Mouse (Mus musculus) limb, embryonic 15.5 days (tissue): ENCODE data around the gene Gm6096. TPM values are rescaled to one million over a fixed set of nuclear protein-coding genes. Genes with fewer than 3 reads are reported as not detected.

ENCODE experiments used
- ATAC-seq: fragments of 200-750 bp; cut with Nextera tagmentation; 2 replicates; pipeline ENCODE4 v1.8.0; 2017; ENCODE audit warnings: low read depth, moderate TSS enrichment; ENCODE audit not compliant: insufficient number of reproducible peaks, low FRiP score, low TSS enrichment
- H3K27ac ChIP-seq: fragments of 300-500 bp; sonication (generic); 2 replicates; pipeline ENCODE4 v1.5.1; 2015; ENCODE audit warnings: moderate library complexity, mild to moderate bottlenecking, inconsistent platforms
- H3K27me3 ChIP-seq: fragments of 300-500 bp; sonication (generic); 2 replicates; pipeline ENCODE4 v1.6.1; 2015; ENCODE audit warnings: inconsistent platforms
- H3K36me3 ChIP-seq: fragments of 300-500 bp; sonication (generic); 2 replicates; pipeline ENCODE4 v1.6.1; 2015; ENCODE audit warnings: inconsistent platforms
- H3K4me1 ChIP-seq: fragments of 300-500 bp; sonication (generic); 2 replicates; pipeline ENCODE4 v1.6.1; 2015; ENCODE audit warnings: inconsistent platforms
- H3K4me2 ChIP-seq: fragments of 300-500 bp; sonication (generic); 2 replicates; pipeline ENCODE4 v1.6.1; 2015; ENCODE audit warnings: mild to moderate bottlenecking, inconsistent platforms
- H3K4me3 ChIP-seq: fragments of 300-500 bp; sonication (generic); 2 replicates; pipeline ENCODE4 v1.5.1; 2015; ENCODE audit warnings: mild to moderate bottlenecking, inconsistent platforms
- H3K9ac ChIP-seq: fragments of 300-500 bp; sonication (generic); 2 replicates; pipeline ENCODE4 v1.6.1; 2015; ENCODE audit warnings: inconsistent platforms
- H3K9me3 ChIP-seq: fragments of 300-500 bp; sonication (generic); 2 replicates; pipeline ENCODE4 v1.6.1; 2016; ENCODE audit warnings: inconsistent platforms
- WGBS: fragments of 180-500 bp; shearing (Covaris S2); methylation state at CpG from one replicate; pipeline ENCODE4 v1.1.7; 2015; 5-methylcytosine and 5-hydroxymethylcytosine counted together
- polyA plus RNA-seq: library from polyadenylated mRNA; unstranded; fragments of >200 nt; fragmentation: Nextera tagmentation; extraction: Ambion mirVana; gene quantifications from 2 replicates; pipeline ENCODE4 v1.2.1, GENCODE M21; 2015

Gene Gm6096
- polyA plus RNA-seq, 1 experiment from 2014 or later = not detected

DNA sequence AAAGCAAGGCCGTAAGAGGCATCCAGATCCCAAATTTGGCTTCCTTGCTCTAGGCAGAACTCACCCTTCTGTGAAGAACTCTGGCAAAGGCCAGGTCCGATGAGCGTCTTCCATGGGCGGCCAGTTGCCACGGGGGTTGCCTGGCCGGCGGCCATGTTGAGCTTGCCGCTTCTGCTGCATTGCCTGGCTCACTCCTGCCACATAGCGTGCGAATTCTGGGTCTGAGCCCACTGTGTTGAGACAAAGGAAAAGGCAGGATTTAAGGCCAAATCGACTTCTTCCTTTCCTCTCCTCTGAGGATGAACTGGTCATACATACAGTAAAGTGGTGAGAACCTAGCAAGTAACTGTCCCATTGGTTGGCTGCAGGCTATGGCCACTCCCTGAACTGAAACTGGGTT lies 8.7 kb upstream of the Gm6096 start:
- 93% methylated on average over 11 of the region's 11 CpGs for WGBS
- no peak overlapping the region for H3K4me3 ChIP-seq
- no peak overlapping the region for H3K4me2 ChIP-seq
- no peak overlapping the region for H3K27ac ChIP-seq
- H3K9me3 ChIP-seq = no peaks in the 10 kb centered on the region
- no peak for ATAC-seq
- no peaks in the 10 kb centered on the region for H3K4me1 ChIP-seq
- H3K36me3 ChIP-seq = peaks cover 83% of the 10 kb centered on the region
- no peak overlapping the region for H3K9ac ChIP-seq
- H3K27me3 ChIP-seq = no peaks in the 10 kb centered on the region

- Histone ChIP-seq H3K4me3 (no peak overlapping the region), H3K4me2 (no peak overlapping the region), H3K9me3 (no peaks in the 10 kb centered on the region), H3K36me3 (peaks cover 76% of the 10 kb centered on the region), H3K4me1 (no peaks in the 10 kb centered on the region), H3K9ac (no peak overlapping the region), H3K27ac (no peak overlapping the region), H3K27me3 (no peaks in the 10 kb centered on the region)
- ATAC-seq = no peak
- 91% methylated on average over 3 of the region's 3 CpGs for WGBS
Observed at GRCm38 (mm10) chr7:34246870-34247499, 3.9 kb upstream of the Gm6096 start.

DNA sequence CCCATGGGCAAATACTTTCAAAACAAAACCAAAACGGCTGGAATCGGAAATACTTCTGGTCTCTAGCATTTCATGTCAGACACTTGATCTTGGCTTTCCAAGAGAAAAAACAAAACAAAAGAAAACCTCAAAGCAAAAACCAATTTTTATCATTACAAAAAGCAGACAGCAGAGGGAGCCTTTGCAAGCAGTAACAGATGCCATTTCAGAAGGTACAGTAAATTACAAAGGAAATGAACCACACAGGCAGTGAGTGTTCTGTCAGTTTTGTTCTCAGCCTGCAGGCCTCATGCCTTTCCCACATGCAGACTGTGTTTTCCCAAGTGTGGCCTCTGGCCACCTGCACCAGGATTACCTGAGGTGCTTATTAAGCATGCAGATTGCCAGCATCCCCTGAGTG lies 1.2 kb downstream of the Gm6096 start:
- H3K9me3 ChIP-seq = no peaks in the 10 kb centered on the region
- no peaks in the 10 kb centered on the region for H3K4me1 ChIP-seq
- 58% methylated on average over 2 of the region's 2 CpGs for WGBS
- H3K36me3 ChIP-seq = peaks cover 54% of the 10 kb centered on the region
- no peaks in the 10 kb centered on the region for H3K27me3 ChIP-seq
- H3K4me3 ChIP-seq = no peak overlapping the region
- no peak overlapping the region for H3K9ac ChIP-seq
- H3K27ac ChIP-seq = no peak overlapping the region
- no peak overlapping the region for H3K4me2 ChIP-seq
- no peak for ATAC-seq

GRCm38 (mm10) chr7:34255137-34255536 lies 4.3 kb downstream of the Gm6096 start:
- no peaks in the 10 kb centered on the region for H3K9me3 ChIP-seq
- H3K4me3 ChIP-seq = no peak overlapping the region
- ATAC-seq = no peak
- H3K4me1 ChIP-seq = 0 out of 2 replicates have a peak, but pooled peaks cover 2% of the 10 kb centered on the region
- 63% methylated on average over 3 of the region's 3 CpGs for WGBS
- H3K27me3 ChIP-seq = no peaks in the 10 kb centered on the region
- peaks cover 38% of the 10 kb centered on the region for H3K36me3 ChIP-seq
- no peak overlapping the region for H3K27ac ChIP-seq
- H3K4me2 ChIP-seq = no peak overlapping the region
- H3K9ac ChIP-seq = no peak overlapping the region

DNA sequence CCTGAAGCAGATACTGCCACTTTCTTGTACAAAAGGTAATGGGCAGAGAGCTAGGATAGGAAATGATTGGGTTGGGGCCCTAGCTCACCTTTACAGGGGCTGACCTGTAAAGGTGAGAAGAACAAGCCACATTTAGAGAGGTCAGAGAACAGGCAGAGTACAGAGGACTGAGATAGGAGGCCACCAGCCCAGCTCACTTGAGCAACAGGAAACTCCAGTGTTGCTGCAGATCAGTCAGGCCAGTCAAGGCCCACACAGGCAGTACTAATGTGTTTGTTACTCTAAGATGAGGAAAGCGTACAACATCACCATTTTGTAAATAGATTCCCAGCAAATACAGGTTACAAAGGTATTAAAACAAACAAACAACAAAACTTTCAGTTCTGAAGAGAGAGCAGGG lies 5.1 kb downstream of the Gm6096 start:
- H3K9ac ChIP-seq = no peak overlapping the region
- H3K9me3 ChIP-seq = no peaks in the 10 kb centered on the region
- peaks cover 35% of the 10 kb centered on the region for H3K36me3 ChIP-seq
- no peaks in the 10 kb centered on the region for H3K27me3 ChIP-seq
- H3K4me3 ChIP-seq = no peak overlapping the region
- 86% methylated on average over 1 of the region's 1 CpGs for WGBS
- H3K4me2 ChIP-seq = no peak overlapping the region
- H3K27ac ChIP-seq = no peak overlapping the region
- 0 out of 2 replicates have a peak, but pooled peaks cover 2% of the 10 kb centered on the region for H3K4me1 ChIP-seq
- no peak for ATAC-seq

- WGBS = 67% methylated on average over 9 of the region's 9 CpGs
Observed at GRCm38 (mm10) chr7:34257279-34257678, 6.4 kb downstream of the Gm6096 start.

DNA sequence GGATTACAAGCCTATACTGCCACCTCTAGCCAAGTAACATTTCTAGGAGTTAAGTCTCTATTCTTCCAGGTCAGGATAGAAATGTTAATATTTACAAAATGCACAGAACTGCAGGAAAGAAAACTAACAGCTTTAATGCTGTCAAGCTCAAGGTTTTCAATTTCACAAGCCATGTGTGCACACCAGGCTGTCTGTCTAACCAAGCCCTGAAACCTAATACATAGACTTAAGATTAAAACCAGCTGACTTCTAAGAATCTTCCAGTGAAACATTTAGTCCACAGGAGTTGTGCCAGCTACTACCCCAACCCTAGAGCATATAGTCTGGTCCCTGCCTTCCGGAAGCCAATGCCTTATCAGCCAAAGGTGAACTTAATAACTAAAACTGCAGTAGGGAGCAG lies 7.6 kb downstream of the Gm6096 start:
- peaks cover 44% of the 10 kb centered on the region for H3K36me3 ChIP-seq
- WGBS = 42% methylated on average over 1 of the region's 1 CpGs
- 0 out of 2 replicates have a peak, but pooled peaks have one; percentile 30 for ATAC-seq

More at GRCm38 (mm10) chr7:34257279-34257678, 6.4 kb downstream of the Gm6096 start:
- no peak for ATAC-seq
- Histone ChIP-seq H3K27ac (no peak overlapping the region), H3K4me2 (no peak overlapping the region), H3K9me3 (no peaks in the 10 kb centered on the region), H3K27me3 (no peaks in the 10 kb centered on the region), H3K36me3 (peaks cover 43% of the 10 kb centered on the region), H3K4me3 (no peak overlapping the region), H3K4me1 (0 out of 2 replicates have a peak, but pooled peaks cover 2% of the 10 kb centered on the region), H3K9ac (no peak overlapping the region)

GRCm38 (mm10) chr7:34263437-34263836 lies 12.6 kb downstream of the Gm6096 start:
- Histone ChIP-seq H3K27ac (no peak overlapping the region), H3K4me1 (peaks cover 6% of the 10 kb centered on the region; the same call in 1 of the 2 replicates), H3K27me3 (no peaks in the 10 kb centered on the region), H3K9me3 (no peaks in the 10 kb centered on the region), H3K4me3 (no peak overlapping the region), H3K36me3 (peaks cover 21% of the 10 kb centered on the region), H3K9ac (no peak overlapping the region), H3K4me2 (no peak overlapping the region)
- WGBS = 84% methylated on average over 5 of the region's 5 CpGs
- no peak for ATAC-seq

More for the DNA sequence above, 7.6 kb downstream of the Gm6096 start:
- 0 out of 2 replicates have a peak, but pooled peaks cover 2% of the 10 kb centered on the region for H3K4me1 ChIP-seq
- 0 out of 2 replicates have a peak overlapping the region, but pooled peaks have one; percentile 5 for H3K27ac ChIP-seq
- no peak overlapping the region for H3K4me3 ChIP-seq
- no peaks in the 10 kb centered on the region for H3K9me3 ChIP-seq
- H3K9ac ChIP-seq = no peak overlapping the region
- H3K4me2 ChIP-seq = no peak overlapping the region
- no peaks in the 10 kb centered on the region for H3K27me3 ChIP-seq

DNA sequence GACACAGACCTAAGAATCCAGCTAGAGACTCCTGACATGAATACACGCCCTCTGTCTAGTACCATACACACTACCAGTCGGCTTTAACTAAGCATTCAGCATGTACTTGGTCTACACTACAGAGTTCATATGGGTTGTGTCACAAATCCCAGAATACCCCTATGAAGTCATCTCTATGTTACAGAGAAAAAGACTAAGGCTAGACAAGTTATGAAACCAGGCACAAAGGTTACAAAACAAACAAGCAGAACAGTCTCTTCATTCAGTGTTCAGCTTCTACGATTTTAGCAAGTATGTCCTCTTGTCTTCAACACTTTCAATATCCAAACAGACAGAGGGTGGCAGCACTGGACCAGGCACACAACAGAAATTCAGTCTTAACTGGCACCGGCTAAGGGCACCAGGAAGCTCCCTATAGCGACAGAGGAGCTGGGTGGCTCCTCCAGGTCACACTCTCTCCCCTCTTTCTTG lies 15.1 kb downstream of the Gm6096 start:
- ATAC-seq = no peak
- Histone ChIP-seq H3K4me1 (peaks cover 17% of the 10 kb centered on the region; the same call in 1 of the 2 replicates), H3K4me2 (no peak overlapping the region), H3K9me3 (no peaks in the 10 kb centered on the region), H3K36me3 (peaks cover 14% of the 10 kb centered on the region), H3K9ac (no peak overlapping the region), H3K27ac (no peak overlapping the region), H3K27me3 (no peaks in the 10 kb centered on the region), H3K4me3 (no peak overlapping the region)
- WGBS = 53% methylated on average over 5 of the region's 5 CpGs

DNA sequence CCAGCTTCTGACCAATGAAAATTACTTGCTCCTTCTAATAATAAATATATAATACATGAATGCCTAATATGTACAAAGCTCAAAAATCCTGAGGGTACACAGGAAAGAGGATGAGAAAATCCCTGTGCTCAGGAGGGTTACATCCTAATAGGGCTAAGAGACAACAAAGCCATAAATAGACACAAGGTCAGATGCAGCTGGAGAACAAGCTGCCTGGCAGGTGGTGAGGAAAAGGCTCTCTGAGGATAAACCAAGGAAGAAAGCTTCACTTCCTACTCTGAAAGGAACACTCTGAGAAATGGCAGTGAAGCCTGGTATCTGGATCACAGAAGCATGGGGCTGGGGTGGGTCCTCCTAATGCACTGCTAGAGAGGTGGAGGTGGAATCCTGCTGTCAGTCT lies 15.6 kb downstream of the Gm6096 start:
- ATAC-seq = no peak
- H3K9me3 ChIP-seq = no peaks in the 10 kb centered on the region
- no peak overlapping the region for H3K27ac ChIP-seq
- no peak overlapping the region for H3K9ac ChIP-seq
- no peak overlapping the region for H3K4me3 ChIP-seq
- no peak overlapping the region for H3K4me2 ChIP-seq
- H3K36me3 ChIP-seq = peaks cover 12% of the 10 kb centered on the region
- peaks cover 17% of the 10 kb centered on the region; the same call in 1 of the 2 replicates for H3K4me1 ChIP-seq
- H3K27me3 ChIP-seq = no peaks in the 10 kb centered on the region

DNA sequence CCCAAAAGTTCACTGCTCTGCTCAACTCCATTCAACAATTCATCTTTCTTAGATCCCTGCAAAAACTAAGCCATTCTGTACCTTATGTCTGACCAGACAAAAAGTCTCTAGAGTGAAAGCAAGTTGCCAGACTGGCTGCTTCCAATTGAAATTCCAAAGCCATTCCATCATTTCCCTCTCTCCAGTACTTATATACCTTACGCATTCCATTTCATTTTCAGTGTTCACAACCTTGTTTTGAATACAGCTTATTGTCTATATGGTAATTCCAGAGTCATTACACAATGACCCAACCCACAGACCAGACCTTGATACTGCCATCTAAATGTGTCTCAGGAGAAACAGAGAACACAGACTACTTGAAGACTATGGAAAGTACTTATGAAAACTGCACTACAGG lies 17.6 kb downstream of the Gm6096 start:
- Histone ChIP-seq H3K4me2 (no peak overlapping the region), H3K36me3 (no peaks in the 10 kb centered on the region), H3K9ac (no peak overlapping the region), H3K4me1 (peaks cover 19% of the 10 kb centered on the region; the same call in 1 of the 2 replicates), H3K4me3 (no peak overlapping the region), H3K27me3 (no peaks in the 10 kb centered on the region), H3K9me3 (no peaks in the 10 kb centered on the region), H3K27ac (peak overlapping the region; percentile 75)
- WGBS = 27% methylated on average over 1 of the region's 1 CpGs
- ATAC-seq = no peak

DNA sequence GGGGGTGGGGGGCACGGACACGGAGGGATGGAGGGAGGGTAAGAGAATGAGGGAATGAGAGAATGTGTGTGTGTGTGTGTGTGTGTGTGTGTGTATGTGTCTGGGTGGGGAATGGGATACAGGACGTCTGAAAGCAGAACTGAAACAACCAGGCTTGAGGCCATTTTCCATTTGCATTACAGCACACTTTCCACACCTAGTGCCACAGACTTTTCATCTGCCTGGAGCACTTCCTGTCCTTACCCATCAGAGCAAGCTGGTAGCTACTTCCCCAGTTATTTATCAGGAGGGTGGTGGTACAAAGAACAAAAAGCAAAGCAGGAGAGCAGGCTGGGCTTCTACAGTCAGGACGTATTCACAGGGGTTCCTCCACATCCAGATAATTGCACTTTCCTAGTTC lies 21.6 kb downstream of the Gm6096 start:
- no peak for ATAC-seq
- Histone ChIP-seq H3K36me3 (no peaks in the 10 kb centered on the region), H3K27me3 (no peaks in the 10 kb centered on the region), H3K27ac (0 out of 2 replicates have a peak overlapping the region, but pooled peaks have one; percentile 17), H3K4me1 (peaks cover 19% of the 10 kb centered on the region; the same call in 1 of the 2 replicates), H3K9ac (no peak overlapping the region), H3K4me2 (no peak overlapping the region), H3K9me3 (no peaks in the 10 kb centered on the region), H3K4me3 (no peak overlapping the region)
- WGBS = 66% methylated on average over 4 of the region's 4 CpGs
